Mouse (Mus musculus) liver, embryonic 11.5 days (tissue): ENCODE measurements at regions not wholly inside any gene's neighbourhood (a gene's known extent, or its start where the extent isn't known, plus 50 kb on each side); places are given as distances from the start of the nearest gene placed in this dataset.

Experiments
- ATAC-seq: fragments of 200-750 bp; cut with Nextera tagmentation; replicated peaks from 2 replicates; pipeline ENCODE4 v1.8.0; 2017; ENCODE audit warnings: moderate number of reproducible peaks, mild to moderate bottlenecking, moderate TSS enrichment, moderate library complexity; ENCODE audit not compliant: low FRiP score
- DNase-seq: peaks from one replicate; pipeline ENCODE4 v3.0.0-alpha.2; 2017; ENCODE audit warnings: low spot score
- H3K27ac ChIP-seq: fragments of 300-500 bp; sonication (generic); 2 replicates; pipeline ENCODE4 v1.5.1; 2014; ENCODE audit warnings: mild to moderate bottlenecking, low read depth, low read length, control low read depth
- H3K27me3 ChIP-seq: fragments of 300-500 bp; sonication (generic); replicated peaks from 2 replicates; pipeline ENCODE4 v1.6.1; 2014; ENCODE audit warnings: low read length, mixed read lengths; ENCODE audit not compliant: control insufficient read depth, insufficient read depth
- H3K36me3 ChIP-seq: fragments of 300-500 bp; sonication (generic); 2 replicates; pipeline ENCODE4 v1.6.1; 2014; ENCODE audit warnings: mild to moderate bottlenecking, low read length, moderate library complexity, mixed read lengths; ENCODE audit not compliant: control insufficient read depth, insufficient read depth
- H3K4me1 ChIP-seq: fragments of 300-500 bp; sonication (generic); replicated peaks from 2 replicates; pipeline ENCODE4 v1.6.1; 2014; ENCODE audit warnings: low read length, mixed read lengths; ENCODE audit not compliant: control insufficient read depth, insufficient read depth
- H3K4me2 ChIP-seq: fragments of 300-500 bp; sonication (generic); 2 replicates; pipeline ENCODE4 v1.6.1; 2014; ENCODE audit warnings: mild to moderate bottlenecking, control low read depth, moderate library complexity
- H3K4me3 ChIP-seq: fragments of 300-500 bp; sonication (generic); 2 replicates; pipeline ENCODE4 v1.5.1; 2014; ENCODE audit warnings: low read depth, low read length, control low read depth
- H3K9ac ChIP-seq: fragments of 300-500 bp; sonication (generic); 2 replicates; pipeline ENCODE4 v1.6.1; 2014; ENCODE audit warnings: low read depth, low read length, control low read depth
- H3K9me3 ChIP-seq: fragments of 300-500 bp; sonication (generic); 2 replicates; pipeline ENCODE4 v1.6.1; 2016; ENCODE audit warnings: low read length, inconsistent platforms, mixed read lengths; ENCODE audit not compliant: control insufficient read depth
- WGBS: fragments of 180-500 bp; shearing (Covaris S2); extraction: QIAGEN DNeasy Blood & Tissue Kit; methylation state at CpG from one replicate; pipeline ENCODE4 v1.1.7; 2014; 5-methylcytosine and 5-hydroxymethylcytosine counted together

DNA sequence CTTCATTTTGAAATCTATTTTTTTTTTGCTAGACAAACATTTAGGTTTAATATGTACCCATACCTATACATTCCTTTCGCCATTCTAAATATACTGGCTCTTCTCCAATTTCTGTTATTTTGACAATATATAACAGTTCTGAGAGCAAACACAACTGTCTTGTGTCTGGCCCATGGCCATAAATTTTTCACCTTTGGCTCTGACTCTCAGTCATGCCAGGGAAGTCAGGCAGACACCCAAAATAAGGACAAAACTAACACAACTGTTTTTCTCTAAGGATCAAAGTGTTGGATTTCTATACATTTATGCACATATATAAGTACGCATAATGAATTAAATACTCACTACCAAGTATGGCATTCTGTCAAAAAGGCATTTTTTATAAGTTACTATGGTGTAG is 331.3 kb downstream of the Gja1 start:
- H3K4me1 ChIP-seq: no peaks in the 10 kb centered on the region
- DNase-seq (no peak), ATAC-seq (no peak)
- WGBS: 90% methylated on average over 2 of the region's 2 CpGs
- H3K27ac ChIP-seq: no peak overlapping the region
- no peaks in the 10 kb centered on the region for H3K36me3 ChIP-seq
- no peak overlapping the region for H3K4me2 ChIP-seq
- no peak overlapping the region for H3K4me3 ChIP-seq
- H3K9ac ChIP-seq: no peak overlapping the region
- H3K27me3 ChIP-seq: no peaks in the 10 kb centered on the region
- no peaks in the 10 kb centered on the region for H3K9me3 ChIP-seq

DNA sequence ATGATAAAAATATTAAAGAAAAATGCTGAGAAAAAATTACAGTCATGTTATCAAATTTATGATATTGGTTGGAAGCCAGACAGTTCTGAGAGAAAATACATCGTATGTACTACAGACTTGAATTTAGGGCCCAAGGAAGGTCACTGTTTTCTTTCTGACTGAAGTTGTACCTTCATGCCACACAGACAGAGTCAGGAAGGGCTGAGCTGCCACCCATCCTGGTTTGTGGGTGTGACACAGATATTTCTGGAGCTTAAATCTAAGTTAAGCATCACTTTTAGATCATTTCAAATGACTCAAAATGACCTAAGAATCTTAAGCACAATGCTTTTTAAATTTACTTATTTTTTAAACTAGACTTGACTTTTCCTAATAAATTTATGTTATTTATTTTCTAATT is 331.8 kb downstream of the Gja1 start:
- Histone ChIP-seq H3K27me3 (no peaks in the 10 kb centered on the region), H3K36me3 (no peaks in the 10 kb centered on the region), H3K4me3 (no peak overlapping the region), H3K4me2 (no peak overlapping the region), H3K4me1 (no peaks in the 10 kb centered on the region), H3K27ac (no peak overlapping the region), H3K9me3 (no peaks in the 10 kb centered on the region), H3K9ac (no peak overlapping the region)
- 65% methylated on average over 1 of the region's 1 CpGs for WGBS
- ATAC-seq (no peak), DNase-seq (no peak)

DNA sequence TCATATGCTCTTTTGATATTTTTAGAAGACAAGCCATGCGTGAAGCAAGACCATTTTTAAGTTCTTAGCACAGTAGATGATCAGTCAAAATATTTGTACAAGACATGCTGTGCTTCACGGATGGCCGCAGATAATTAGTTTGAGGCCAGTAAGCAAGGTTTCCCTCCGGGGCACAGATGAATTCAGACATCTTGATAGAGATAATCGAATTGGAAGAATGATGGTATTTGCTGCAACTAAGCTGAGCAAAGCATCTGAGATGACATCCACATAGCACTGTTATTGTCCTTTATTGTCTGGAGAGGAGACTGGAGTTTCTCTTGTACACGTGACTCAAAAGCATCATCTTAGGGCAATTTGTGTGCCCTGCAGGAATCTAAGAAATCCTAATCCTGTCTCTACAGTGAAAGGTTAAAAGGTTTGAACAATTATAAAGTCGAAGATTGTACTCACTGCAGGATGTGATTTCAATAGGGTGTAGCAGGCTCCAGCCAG is 335.5 kb downstream of the Gja1 start:
- H3K4me3 ChIP-seq: no peak overlapping the region
- H3K9ac ChIP-seq: no peak overlapping the region
- H3K4me2 ChIP-seq: no peak overlapping the region
- no peaks in the 10 kb centered on the region for H3K36me3 ChIP-seq
- DNase-seq: no peak
- H3K4me1 ChIP-seq: no peaks in the 10 kb centered on the region
- H3K27ac ChIP-seq: no peak overlapping the region
- H3K27me3 ChIP-seq: no peaks in the 10 kb centered on the region
- WGBS: 72% methylated on average over 7 of the region's 7 CpGs
- no peak for ATAC-seq
- no peaks in the 10 kb centered on the region for H3K9me3 ChIP-seq

DNA sequence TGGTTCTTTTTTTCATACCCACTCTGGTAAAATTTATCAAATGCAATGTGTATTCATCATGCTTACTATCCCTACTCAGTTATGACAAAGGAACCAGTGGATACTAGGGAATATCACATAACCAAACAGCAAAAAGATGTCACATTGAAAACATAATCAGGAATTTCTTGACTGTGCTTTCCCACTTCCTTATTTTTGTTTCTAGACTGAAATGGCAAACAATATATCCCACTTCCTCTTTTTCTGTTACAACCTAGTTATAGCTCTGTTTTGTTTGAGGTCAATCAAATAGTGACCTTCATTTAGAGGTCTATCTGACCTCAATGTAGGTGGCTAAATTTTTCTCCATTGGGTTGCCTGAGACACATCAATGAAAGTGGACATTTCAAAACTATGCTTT is 359.9 kb downstream of the Gja1 start:
- Histone ChIP-seq H3K4me1 (no peaks in the 10 kb centered on the region), H3K4me2 (no peak overlapping the region), H3K9me3 (no peaks in the 10 kb centered on the region), H3K27ac (no peak overlapping the region), H3K27me3 (no peaks in the 10 kb centered on the region), H3K36me3 (no peaks in the 10 kb centered on the region), H3K9ac (no peak overlapping the region), H3K4me3 (no peak overlapping the region)
- no peak for DNase-seq
- ATAC-seq: no peak

DNA sequence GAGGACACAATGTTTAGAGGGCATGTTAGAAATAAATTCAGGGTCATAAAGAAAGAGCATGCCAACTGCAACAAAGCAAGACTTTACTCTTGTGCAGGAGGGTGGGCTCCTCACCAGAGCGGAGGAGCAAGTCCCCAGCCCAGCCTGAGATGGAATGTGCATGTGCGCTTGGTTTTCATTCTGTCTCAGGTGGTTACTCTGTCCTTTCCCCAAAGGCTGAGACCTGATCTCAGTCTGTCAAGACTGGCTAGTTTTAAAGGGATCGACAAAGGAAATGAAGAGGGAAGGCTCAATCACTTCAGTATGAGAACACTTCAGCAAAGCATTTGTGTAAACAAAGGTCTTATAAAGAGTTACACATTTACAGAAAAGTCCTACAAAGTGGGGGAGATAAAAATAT is 362.5 kb downstream of the Gja1 start:
- Histone ChIP-seq H3K9ac (no peak overlapping the region), H3K27ac (no peak overlapping the region), H3K27me3 (no peaks in the 10 kb centered on the region), H3K4me2 (no peak overlapping the region), H3K9me3 (no peaks in the 10 kb centered on the region), H3K36me3 (no peaks in the 10 kb centered on the region), H3K4me1 (no peaks in the 10 kb centered on the region), H3K4me3 (no peak overlapping the region)
- WGBS: 81% methylated on average over 3 of the region's 3 CpGs
- DNase-seq (no peak), ATAC-seq (no peak)

DNA sequence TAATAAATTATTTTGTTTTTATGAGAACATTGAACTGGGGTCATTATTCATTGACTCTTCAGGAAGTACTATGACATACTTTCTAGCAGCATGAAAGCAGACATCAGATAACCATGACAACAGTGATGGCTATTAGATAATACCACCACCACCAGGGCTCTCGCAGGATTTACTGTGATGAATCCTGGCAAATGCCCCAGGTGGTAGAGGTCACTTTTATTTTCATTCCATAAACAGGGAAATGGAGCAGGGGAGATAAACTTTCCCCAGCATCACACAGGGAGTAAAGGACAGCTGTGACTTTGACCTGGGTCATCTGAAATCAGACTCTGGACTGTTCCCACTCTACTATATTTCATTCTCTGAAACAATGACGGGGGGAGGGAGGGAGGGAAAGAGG is 375.0 kb downstream of the Gja1 start:
- no peak overlapping the region for H3K27ac ChIP-seq
- no peak for ATAC-seq
- DNase-seq: no peak
- H3K4me2 ChIP-seq: no peak overlapping the region
- 22% methylated on average over 2 of the region's 2 CpGs for WGBS
- H3K4me1 ChIP-seq: no peaks in the 10 kb centered on the region
- H3K27me3 ChIP-seq: no peaks in the 10 kb centered on the region
- no peak overlapping the region for H3K9ac ChIP-seq
- no peaks in the 10 kb centered on the region for H3K9me3 ChIP-seq
- H3K4me3 ChIP-seq: no peak overlapping the region
- no peaks in the 10 kb centered on the region for H3K36me3 ChIP-seq

DNA sequence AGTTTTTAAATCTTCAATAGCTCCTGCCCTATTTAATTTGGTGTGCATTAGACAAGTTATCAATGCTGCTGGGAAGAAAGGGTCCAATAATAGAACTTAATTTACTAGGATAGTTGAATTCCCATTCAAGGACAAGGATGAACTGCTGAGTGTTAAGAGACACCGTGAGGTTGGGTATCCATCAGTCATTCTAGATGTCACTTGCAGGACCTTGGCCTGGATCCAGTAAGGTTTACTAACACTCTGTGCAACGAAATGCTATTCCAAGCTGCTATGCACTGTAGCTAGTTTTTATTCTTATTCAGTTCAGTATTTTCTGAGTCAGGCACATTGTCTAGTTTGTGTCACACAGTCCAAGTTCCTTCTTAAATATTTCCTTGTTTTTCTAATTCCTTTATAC is 376.4 kb downstream of the Gja1 start:
- ATAC-seq: no peak
- Histone ChIP-seq H3K36me3 (no peaks in the 10 kb centered on the region), H3K9ac (no peak overlapping the region), H3K27ac (no peak overlapping the region), H3K4me3 (no peak overlapping the region), H3K4me1 (no peaks in the 10 kb centered on the region), H3K27me3 (no peaks in the 10 kb centered on the region), H3K4me2 (no peak overlapping the region), H3K9me3 (no peaks in the 10 kb centered on the region)
- whole genome bisulfite sequencing: 63% methylated on average over 2 of the region's 2 CpGs
- DNase-seq: no peak

DNA sequence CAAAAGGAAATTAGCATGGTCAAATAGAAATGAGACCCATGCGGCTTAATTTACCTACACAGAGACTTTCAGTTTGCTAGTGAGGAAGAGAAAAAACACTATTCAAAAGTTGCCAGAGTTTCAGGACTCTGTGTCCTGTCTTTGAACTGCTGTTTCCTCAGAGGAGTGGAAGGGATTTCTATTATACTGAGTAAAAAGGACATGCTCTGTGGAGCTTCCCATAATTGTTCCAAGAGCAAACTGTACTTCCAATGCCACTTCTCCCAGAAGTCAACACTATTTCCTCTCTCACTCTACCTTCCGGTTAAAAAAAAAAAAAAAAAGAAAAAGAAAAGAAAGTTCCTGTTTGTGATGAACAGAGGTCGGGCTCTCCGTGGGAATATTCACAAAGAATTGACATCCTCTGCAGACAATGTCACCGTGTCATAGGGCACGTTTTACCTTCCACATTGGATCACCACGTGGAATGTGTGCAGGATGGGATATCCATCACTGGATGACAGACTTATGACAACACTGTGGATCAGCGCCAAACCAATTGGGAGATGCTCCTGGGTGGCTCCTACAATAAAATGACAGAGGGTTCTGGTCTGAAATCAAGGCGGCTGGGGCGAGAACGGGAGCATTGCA is 377.5 kb downstream of the Gja1 start:
- no peaks in the 10 kb centered on the region for H3K36me3 ChIP-seq
- no peak overlapping the region for H3K27ac ChIP-seq
- WGBS: 73% methylated on average over 11 of the region's 11 CpGs
- no peaks in the 10 kb centered on the region for H3K9me3 ChIP-seq
- H3K4me1 ChIP-seq: no peaks in the 10 kb centered on the region
- no peak for DNase-seq
- no peak overlapping the region for H3K9ac ChIP-seq
- no peak overlapping the region for H3K4me3 ChIP-seq
- H3K27me3 ChIP-seq: no peaks in the 10 kb centered on the region
- H3K4me2 ChIP-seq: no peak overlapping the region
- no peak for ATAC-seq

DNA sequence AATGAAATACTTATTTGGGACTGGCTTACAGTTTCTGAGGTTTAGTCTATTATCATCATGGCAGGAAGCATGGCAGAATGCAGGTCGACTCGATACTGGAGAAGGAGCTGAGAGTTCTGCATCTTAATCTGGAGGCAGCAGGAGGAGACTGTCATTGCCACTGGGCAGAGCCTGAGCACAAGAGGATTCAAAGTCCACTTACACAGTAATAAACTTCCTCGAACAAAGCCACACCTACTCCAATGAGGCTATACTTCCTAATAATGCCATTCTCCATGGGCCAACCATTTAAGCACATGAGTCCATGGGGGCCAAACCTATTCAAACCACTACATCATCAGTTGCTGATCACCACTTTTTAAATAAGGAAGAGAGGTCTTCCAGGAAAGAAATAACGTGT is 393.5 kb downstream of the Gja1 start:
- Histone ChIP-seq H3K4me1 (no peaks in the 10 kb centered on the region), H3K27me3 (no peaks in the 10 kb centered on the region), H3K4me2 (no peak overlapping the region), H3K4me3 (no peak overlapping the region), H3K9me3 (no peaks in the 10 kb centered on the region), H3K9ac (no peak overlapping the region), H3K36me3 (no peaks in the 10 kb centered on the region), H3K27ac (no peak overlapping the region)
- ATAC-seq: no peak
- WGBS: 76% methylated on average over 4 of the region's 4 CpGs
- DNase-seq: no peak
